Mouse (Mus musculus): Measurements from ENCODE around the gene Hoxc11.

GRCm38 (mm10) chr15:102990461-102991397, 36.5 kb downstream of the Hoxc11 start, which contains the start of gene Hoxc8:
- TF ChIP-seq CTCF (IDR thresholded peaks at IDR 0.05; ENCODE audit: low read depth) (no peak), EP300 (IDR thresholded peaks at IDR 0.05; ENCODE audit: low read depth) (no peak)
